Mouse (Mus musculus): ENCODE measurements around the gene Zyg11b. TPM values are rescaled to one million over a fixed set of nuclear protein-coding genes. Genes with fewer than 3 reads are reported as not detected.
A peak's percentile ranks its signal among the peaks of the same experiment; 100 is the strongest.

Gene Zyg11b
- polyA plus RNA-seq, 1 experiment from 2014 or later = 10.7 TPM

DNA sequence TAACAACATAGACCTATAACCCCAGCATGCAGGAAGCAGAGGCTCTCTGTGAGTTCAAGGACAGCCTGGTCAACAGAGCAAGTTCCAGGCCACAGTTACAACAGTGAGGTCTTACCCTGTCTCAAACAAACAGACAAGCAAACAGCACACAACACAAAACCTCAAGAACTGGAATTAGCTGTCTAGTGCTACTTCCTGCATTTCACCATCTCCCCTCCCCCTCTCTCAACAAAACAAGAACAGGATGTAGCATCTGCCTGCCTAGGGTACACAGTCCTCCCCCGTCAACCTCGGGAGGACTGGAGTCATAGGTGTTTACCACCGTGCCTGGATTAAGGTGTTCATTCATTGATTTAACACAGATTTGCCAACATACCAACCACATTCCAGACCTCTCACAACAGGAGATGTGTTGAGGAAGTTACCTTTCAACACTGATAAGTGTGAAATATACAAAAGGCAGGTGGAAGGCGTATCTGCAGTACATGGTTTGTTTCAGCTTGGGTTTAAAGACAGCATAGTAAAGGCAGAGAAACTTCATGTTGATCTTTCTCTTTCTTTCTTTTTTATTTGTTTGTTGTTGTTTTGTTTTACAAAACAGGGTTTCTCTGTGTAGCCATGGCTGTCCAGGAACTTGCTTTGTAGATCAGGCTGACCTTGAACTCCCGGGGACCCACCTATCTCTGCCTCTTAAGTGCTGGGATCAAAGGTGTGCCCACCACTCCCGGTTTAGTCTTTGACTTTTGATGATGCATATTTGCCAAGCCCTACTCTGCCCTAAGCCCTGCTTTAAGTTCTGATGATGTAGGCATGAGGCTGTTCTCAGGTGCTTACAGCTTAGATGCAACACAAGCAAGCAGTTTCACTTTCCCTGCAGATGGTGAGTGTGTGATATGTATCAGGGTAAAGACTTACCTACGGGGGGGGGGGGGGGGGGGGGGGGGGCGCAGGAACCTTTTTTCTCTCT is 18.0 kb upstream of the Zyg11b start:
- WGBS = 63% methylated on average over 7 of the region's 8 CpGs
- Histone ChIP-seq H3K9ac (no peak overlapping the region), H3K9me3 (replicated peaks) (no peaks in the 10 kb centered on the region), H3K4me2 (replicated peaks) (no peak overlapping the region), H3K4me1 (no peaks in the 10 kb centered on the region), H3K27me3 (no peaks in the 10 kb centered on the region), H3K4me3 (replicated peaks) (no peak overlapping the region), H3K36me3 (no peaks in the 10 kb centered on the region), H3K27ac (replicated peaks) (no peak overlapping the region)
- no peak for ATAC-seq (ENCODE audit: insufficient number of reproducible peaks, low FRiP score, low TSS enrichment, low read depth)

DNA sequence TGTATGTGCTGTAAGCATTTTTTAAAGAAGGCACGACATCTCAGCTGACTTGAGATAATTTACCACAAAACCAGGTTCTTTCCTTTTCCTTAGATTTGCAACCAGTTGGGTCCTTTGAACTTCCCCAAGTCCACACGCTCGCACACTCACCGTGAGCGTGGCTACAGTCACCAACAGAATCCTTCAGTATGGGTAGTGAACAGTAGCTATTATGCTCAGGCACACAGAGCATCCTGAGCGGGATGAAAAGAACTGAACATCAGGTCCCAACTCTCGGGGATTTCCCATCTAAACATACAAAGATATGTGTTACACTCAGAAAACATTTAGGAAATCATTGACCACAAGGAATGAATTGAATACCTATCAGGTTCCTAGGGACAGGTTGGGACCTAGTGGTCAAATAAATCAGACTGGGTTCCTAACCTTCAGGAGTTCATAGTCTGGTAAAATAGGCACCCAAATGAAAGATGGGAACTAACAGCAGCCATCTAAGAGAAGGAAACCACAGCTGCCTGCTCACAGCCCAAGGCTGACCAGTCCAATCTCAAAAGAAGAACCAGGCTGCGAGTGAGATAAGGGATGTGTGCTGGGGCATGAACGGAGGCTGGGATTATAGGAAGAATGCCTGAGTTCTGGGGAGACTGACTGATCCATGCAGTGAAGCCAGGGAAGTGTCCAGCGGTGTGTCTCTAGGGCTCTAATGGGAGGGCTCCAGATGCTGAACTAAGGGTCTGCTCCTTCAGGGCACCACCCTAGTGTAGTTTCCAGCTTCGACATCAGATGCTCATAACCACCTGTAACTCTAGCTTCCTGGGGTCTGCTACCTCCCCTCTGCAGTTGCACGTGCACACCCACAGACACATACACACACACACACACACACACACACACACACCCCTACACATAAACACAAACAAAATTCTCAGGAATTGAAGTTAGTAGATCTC is 17.0 kb upstream of the Zyg11b start:
- ATAC-seq (ENCODE audit: insufficient number of reproducible peaks, low FRiP score, low TSS enrichment, low read depth) = no peak

DNA sequence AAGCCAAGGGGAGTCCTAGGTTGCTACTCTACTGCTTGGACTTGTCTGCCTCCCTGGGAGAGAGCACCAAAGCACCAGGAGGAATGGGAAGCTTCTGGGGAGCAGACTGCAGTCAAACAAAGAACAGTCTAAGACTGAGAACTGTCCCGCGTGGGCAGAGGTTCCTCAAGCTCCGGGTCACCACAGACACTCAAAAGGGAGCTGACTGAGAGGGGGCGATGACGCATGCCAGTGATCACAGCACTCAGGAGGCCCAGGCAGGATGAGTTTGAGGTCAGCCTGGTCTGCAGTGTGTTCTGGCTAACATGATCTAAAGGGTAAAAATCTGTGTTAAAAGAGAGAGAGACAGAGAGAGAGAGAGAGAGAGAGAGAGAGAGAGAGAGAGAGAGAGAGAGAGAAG is 13.1 kb upstream of the Zyg11b start:
- Histone ChIP-seq H3K9ac (no peak overlapping the region), H3K9me3 (replicated peaks) (no peaks in the 10 kb centered on the region), H3K27ac (replicated peaks) (no peak overlapping the region), H3K36me3 (no peaks in the 10 kb centered on the region), H3K4me1 (no peaks in the 10 kb centered on the region), H3K27me3 (no peaks in the 10 kb centered on the region), H3K4me2 (replicated peaks) (no peak overlapping the region), H3K4me3 (replicated peaks) (no peak overlapping the region)
- ATAC-seq (ENCODE audit: insufficient number of reproducible peaks, low FRiP score, low TSS enrichment, low read depth) = no peak
- WGBS = 68% methylated on average over 5 of the region's 5 CpGs

More for the DNA sequence above, 17.0 kb upstream of the Zyg11b start:
- no peak overlapping the region for H3K4me2 ChIP-seq (replicated peaks)
- no peaks in the 10 kb centered on the region for H3K27me3 ChIP-seq
- H3K4me1 ChIP-seq = no peaks in the 10 kb centered on the region
- no peak overlapping the region for H3K4me3 ChIP-seq (replicated peaks)
- H3K27ac ChIP-seq (replicated peaks) = no peak overlapping the region
- 74% methylated on average over 12 of the region's 12 CpGs for WGBS
- no peak overlapping the region for H3K9ac ChIP-seq
- H3K9me3 ChIP-seq (replicated peaks) = no peaks in the 10 kb centered on the region
- no peaks in the 10 kb centered on the region for H3K36me3 ChIP-seq

DNA sequence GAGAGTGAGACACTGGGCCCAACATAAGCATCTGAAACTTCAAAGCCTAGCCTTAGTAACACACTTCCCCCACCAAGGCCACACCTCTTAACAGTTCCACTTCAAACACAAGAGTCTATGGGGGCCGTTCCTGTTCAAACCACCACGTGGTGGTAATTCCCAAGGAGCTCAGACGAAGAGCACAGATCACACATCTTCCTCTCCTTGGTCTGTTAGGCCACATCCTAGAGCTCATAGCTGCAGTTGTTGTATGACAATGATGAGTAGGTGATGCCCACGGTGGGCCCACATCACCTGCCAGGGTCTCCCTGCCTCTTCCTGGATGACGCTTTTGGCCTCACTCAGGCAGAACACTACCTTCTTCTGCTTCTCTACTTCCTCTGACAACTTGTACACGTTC is 9.8 kb upstream of the Zyg11b start:
- Histone ChIP-seq H3K4me2 (replicated peaks) (no peak overlapping the region), H3K27me3 (no peaks in the 10 kb centered on the region), H3K9ac (no peak overlapping the region), H3K36me3 (no peaks in the 10 kb centered on the region), H3K27ac (replicated peaks) (no peak overlapping the region), H3K4me3 (replicated peaks) (no peak overlapping the region), H3K9me3 (replicated peaks) (peaks cover 3% of the 10 kb centered on the region; the same call in 1 of the 2 replicates), H3K4me1 (no peaks in the 10 kb centered on the region)
- ATAC-seq (ENCODE audit: insufficient number of reproducible peaks, low FRiP score, low TSS enrichment, low read depth) = no peak
- 73% methylated on average over 6 of the region's 6 CpGs for WGBS

DNA sequence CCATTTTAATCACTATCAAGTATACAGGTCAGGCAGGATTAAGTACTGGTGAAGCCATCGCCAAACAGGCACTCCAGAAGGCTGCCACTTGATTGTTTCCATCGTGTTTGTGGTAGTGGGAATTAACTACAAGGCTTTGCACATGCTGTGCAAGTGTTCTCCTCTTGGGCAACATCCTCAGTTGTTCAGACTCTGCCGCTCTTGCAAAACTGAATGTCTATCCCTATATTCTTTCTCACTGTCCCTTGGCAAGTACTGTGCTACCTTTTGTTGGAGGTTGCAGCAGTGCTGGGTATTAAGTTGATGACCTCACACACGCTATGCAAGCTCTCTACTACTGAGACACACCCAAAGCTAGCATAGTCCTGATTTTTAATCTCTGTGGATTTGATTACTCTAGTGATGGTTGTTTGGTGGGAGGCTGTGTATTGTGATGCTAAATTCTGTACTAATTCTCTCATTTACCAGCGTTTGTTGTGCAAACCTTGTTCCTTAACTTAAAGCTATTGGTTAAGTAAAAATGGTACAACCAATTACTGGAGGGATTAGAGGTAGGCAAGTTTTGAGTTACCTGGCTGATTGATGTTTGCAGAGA is 1.5 kb upstream of the Zyg11b start:
- H3K9ac ChIP-seq = no peak overlapping the region
- peaks cover 20% of the 10 kb centered on the region for H3K4me1 ChIP-seq
- H3K27ac ChIP-seq (replicated peaks) = no peak overlapping the region
- ATAC-seq (ENCODE audit: insufficient number of reproducible peaks, low FRiP score, low TSS enrichment, low read depth) = no peak
- no peak overlapping the region for H3K4me3 ChIP-seq (replicated peaks)
- H3K9me3 ChIP-seq (replicated peaks) = peaks cover under 1% of the 10 kb centered on the region; the same call in 1 of the 2 replicates
- no peaks in the 10 kb centered on the region for H3K27me3 ChIP-seq
- H3K36me3 ChIP-seq = no peaks in the 10 kb centered on the region
- H3K4me2 ChIP-seq (replicated peaks) = no peak overlapping the region
- 73% methylated on average over 5 of the region's 5 CpGs for WGBS

DNA sequence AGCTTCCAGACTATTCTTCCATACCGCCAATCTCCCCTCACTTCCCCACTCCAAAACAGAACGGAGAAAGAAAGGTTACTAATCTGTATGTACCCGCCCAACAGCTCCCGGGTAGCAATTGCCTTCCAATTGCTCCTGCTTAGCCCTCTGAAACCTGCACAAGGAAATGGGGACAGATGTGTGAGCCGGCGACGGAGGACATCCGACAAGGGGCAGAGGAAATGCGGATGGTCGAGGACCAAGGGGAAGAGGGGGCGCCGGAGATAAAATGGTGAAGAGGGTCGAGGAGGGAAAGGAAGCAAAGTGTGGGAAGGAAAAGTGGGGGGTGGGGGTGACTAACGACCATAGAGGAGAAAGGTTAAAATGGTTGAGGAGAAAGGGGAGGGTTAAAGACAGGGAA is 630 bp downstream of the Zyg11b start:
- ATAC-seq (ENCODE audit: insufficient number of reproducible peaks, low FRiP score, low TSS enrichment, low read depth) = no peak
- no peaks in the 10 kb centered on the region for H3K27me3 ChIP-seq
- H3K9ac ChIP-seq = peak overlapping the region; percentile 75
- peak overlapping the region; percentile 74 for H3K4me3 ChIP-seq (replicated peaks)
- H3K4me1 ChIP-seq = peaks cover 20% of the 10 kb centered on the region
- no peaks in the 10 kb centered on the region for H3K36me3 ChIP-seq
- peak overlapping the region; percentile 92 for H3K27ac ChIP-seq (replicated peaks)
- H3K9me3 ChIP-seq (replicated peaks) = no peaks in the 10 kb centered on the region
- WGBS = under 1% methylated on average over 14 of the region's 14 CpGs
- peak overlapping the region; percentile 68 for H3K4me2 ChIP-seq (replicated peaks)

DNA sequence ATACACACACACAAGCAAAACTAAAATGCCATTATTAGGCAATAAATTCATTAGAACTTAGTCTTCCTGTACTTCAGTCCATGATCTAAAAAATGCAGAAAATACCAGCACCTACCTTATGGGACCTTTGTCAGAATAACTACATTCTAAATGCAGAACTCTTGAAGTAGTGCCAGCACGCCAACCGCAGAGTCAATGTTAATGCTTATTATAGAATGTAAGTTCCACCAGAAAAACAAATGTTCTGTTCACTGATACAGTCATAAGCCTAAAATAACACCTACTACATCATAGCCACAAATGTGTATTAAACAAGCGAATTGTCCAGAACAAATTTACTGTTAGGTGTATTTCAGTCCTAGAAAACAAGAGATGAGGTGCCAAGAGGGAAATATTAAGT is 23.9 kb downstream of the Zyg11b start:
- ATAC-seq (ENCODE audit: insufficient number of reproducible peaks, low FRiP score, low TSS enrichment, low read depth) = no peak
- H3K27me3 ChIP-seq = no peaks in the 10 kb centered on the region
- H3K9me3 ChIP-seq (replicated peaks) = no peaks in the 10 kb centered on the region
- no peak overlapping the region for H3K9ac ChIP-seq
- WGBS = 83% methylated on average over 3 of the region's 3 CpGs
- 0 out of 2 replicates have a peak, but pooled peaks cover 2% of the 10 kb centered on the region for H3K36me3 ChIP-seq
- no peak overlapping the region; the same call in 1 of the 2 replicates for H3K27ac ChIP-seq (replicated peaks)
- H3K4me2 ChIP-seq (replicated peaks) = no peak overlapping the region
- H3K4me3 ChIP-seq (replicated peaks) = no peak overlapping the region
- H3K4me1 ChIP-seq = peaks cover 6% of the 10 kb centered on the region; the same call in 1 of the 2 replicates

DNA sequence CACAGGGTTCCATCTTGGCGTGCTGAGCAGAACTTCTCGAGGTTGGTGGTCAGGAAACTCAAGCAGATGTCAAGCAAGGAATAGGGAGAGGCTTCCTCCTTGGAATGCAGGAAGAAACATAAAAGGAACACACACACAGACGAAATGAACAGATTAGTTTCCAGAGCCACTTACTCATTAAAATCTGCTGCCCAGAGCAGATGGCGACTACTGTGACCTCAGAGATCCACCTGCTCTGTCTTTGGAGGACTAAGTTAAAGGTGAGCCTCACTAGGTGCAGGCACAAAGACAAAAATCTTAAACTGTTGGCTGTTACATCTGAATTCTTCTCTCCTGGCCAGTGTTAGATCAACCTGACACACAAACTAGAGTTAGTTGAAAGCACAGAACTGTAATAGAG is 28.6 kb downstream of the Zyg11b start:
- 76% methylated on average over 4 of the region's 4 CpGs for WGBS
- no peak for ATAC-seq (ENCODE audit: insufficient number of reproducible peaks, low FRiP score, low TSS enrichment, low read depth)
- H3K27me3 ChIP-seq = no peaks in the 10 kb centered on the region
- H3K9me3 ChIP-seq (replicated peaks) = no peaks in the 10 kb centered on the region
- no peak overlapping the region for H3K4me3 ChIP-seq (replicated peaks)
- no peak overlapping the region for H3K27ac ChIP-seq (replicated peaks)
- no peak overlapping the region for H3K9ac ChIP-seq
- peaks cover 3% of the 10 kb centered on the region; the same call in 1 of the 2 replicates for H3K4me1 ChIP-seq
- peaks cover 14% of the 10 kb centered on the region for H3K36me3 ChIP-seq
- no peak overlapping the region for H3K4me2 ChIP-seq (replicated peaks)

GRCm38 (mm10) chr4:108265774-108266173 is 35.1 kb downstream of the Zyg11b start:
- Histone ChIP-seq H3K9me3 (replicated peaks) (no peaks in the 10 kb centered on the region), H3K4me2 (replicated peaks) (no peak overlapping the region), H3K36me3 (peaks cover 45% of the 10 kb centered on the region), H3K27me3 (no peaks in the 10 kb centered on the region), H3K4me3 (replicated peaks) (no peak overlapping the region), H3K27ac (replicated peaks) (no peak overlapping the region), H3K9ac (no peak overlapping the region), H3K4me1 (no peaks in the 10 kb centered on the region)
- WGBS = 93% methylated on average over 7 of the region's 7 CpGs
- ATAC-seq (ENCODE audit: insufficient number of reproducible peaks, low FRiP score, low TSS enrichment, low read depth) = no peak

- 87% methylated on average over 6 of the region's 6 CpGs for WGBS
These were observed 47.6 kb downstream of the Zyg11b start for GRCm38 (mm10) chr4:108253317-108253716.

GRCm38 (mm10) chr4:108250501-108250900 is 50.4 kb downstream of the Zyg11b start:
- 95% methylated on average over 9 of the region's 9 CpGs for WGBS
- no peak overlapping the region for H3K27ac ChIP-seq (replicated peaks)
- peaks cover 61% of the 10 kb centered on the region for H3K36me3 ChIP-seq

More at GRCm38 (mm10) chr4:108253317-108253716, 47.6 kb downstream of the Zyg11b start:
- no peak overlapping the region for H3K4me3 ChIP-seq (replicated peaks)
- no peak overlapping the region for H3K9ac ChIP-seq
- H3K36me3 ChIP-seq = peaks cover 67% of the 10 kb centered on the region
- H3K9me3 ChIP-seq (replicated peaks) = no peaks in the 10 kb centered on the region
- H3K4me2 ChIP-seq (replicated peaks) = no peak overlapping the region
- no peaks in the 10 kb centered on the region for H3K27me3 ChIP-seq
- ATAC-seq (ENCODE audit: insufficient number of reproducible peaks, low FRiP score, low TSS enrichment, low read depth) = no peak
- H3K27ac ChIP-seq (replicated peaks) = no peak overlapping the region
- no peaks in the 10 kb centered on the region for H3K4me1 ChIP-seq

More at GRCm38 (mm10) chr4:108250501-108250900, 50.4 kb downstream of the Zyg11b start:
- no peak overlapping the region for H3K9ac ChIP-seq
- ATAC-seq (ENCODE audit: insufficient number of reproducible peaks, low FRiP score, low TSS enrichment, low read depth) = no peak
- no peaks in the 10 kb centered on the region for H3K27me3 ChIP-seq
- no peaks in the 10 kb centered on the region for H3K4me1 ChIP-seq
- no peak overlapping the region for H3K4me3 ChIP-seq (replicated peaks)
- H3K4me2 ChIP-seq (replicated peaks) = no peak overlapping the region
- H3K9me3 ChIP-seq (replicated peaks) = no peaks in the 10 kb centered on the region

All from embryonic facial prominence, embryonic 15.5 days (tissue).